Mouse (Mus musculus): Measurements from ENCODE around the gene Psmd5.
A peak's percentile ranks its signal among the peaks of the same experiment; 100 is the strongest.
"Not testable (repeated sequence)": the region's sequence is repeated elsewhere in the genome, so short reads cannot be mapped to it uniquely, and the experiment has no call there.

The Psmd5 gene

DNA sequence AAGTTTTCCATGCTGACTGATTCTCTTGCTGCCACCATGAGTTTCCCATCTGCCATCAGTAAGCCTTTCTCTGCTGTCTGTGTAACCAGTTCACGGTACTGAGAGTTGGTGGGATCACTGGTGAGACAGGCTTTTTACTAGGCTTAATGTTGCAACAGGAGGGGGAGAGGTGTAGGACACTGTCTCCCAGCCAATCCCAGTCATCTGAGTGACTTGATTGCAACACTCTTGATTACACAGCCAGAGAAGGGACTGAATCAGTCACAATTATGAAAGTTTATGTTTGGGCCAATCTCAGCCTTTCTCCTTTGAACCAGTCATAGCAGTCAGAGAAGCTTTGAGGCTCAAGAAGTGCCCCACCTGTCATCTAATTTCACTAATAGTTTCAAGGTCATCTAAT, 46.7 kb downstream of the Psmd5 start:
- peak in 1 of 2 experiments; percentile 85 for DNase-seq (ENCODE audit: inconsistent age in 2 of 2, low spot score in 1 of 2)

DNA sequence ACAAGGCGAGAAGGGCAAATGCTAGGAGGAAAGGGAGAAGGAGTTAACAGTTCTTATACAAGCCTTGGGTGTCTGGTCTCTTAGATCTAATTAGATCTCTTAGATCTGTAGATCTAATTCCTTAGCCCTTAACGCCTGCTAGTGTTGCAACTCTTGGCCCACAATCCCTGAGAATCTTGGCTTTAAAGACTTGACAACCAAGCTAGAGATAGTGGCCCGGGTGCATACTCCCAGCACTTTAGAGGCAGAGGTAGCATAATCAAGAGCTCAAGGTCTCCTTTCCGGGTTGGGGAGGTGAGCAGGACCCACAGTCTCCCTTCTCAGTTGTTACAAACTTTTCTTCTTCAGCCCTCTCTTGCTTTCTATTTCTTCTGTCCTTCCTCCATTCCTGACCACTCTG, 47.2 kb downstream of the Psmd5 start:
- DNase-seq (ENCODE audit: inconsistent age in 2 of 2, low spot score in 1 of 2): no peak

DNA sequence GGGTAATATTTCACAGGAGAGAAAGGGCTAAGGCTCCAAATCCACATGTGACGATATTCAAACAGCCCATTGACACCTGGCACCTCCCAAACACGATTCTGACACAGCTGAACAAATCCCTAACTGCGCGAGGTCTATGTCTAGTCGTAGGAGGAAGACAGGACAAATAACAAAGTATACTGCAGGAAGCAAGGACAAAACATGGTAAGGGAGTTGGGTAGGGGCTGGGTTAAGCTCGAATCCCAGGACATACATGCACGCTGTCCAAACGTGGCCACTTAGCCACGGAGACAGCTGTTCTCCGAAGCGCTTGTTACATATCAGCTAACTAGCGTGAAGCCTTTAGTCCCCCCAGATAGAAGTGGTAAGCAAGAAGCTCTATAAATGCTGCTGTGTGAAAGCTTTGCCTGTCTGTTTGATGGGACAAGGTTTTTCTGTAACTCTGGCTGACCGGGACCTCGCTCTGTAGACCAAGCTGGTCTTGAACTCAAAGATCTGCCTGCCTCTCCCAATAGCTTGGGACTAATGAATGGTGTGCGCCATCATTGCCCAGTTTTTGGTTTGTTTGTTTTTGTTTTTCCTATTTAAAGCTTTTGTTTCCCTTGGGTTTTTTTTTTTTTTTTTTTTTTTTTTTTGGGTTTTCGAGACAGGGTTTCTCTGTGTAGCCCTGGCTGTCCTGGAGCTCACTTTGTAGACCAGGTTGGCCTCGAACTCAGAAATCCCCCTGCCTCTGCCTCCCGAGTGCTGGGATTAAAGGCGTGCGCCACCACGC, 48.1 kb downstream of the Psmd5 start:
- no peak for DNase-seq (ENCODE audit: inconsistent age in 2 of 2, low spot score in 1 of 2)

DNA sequence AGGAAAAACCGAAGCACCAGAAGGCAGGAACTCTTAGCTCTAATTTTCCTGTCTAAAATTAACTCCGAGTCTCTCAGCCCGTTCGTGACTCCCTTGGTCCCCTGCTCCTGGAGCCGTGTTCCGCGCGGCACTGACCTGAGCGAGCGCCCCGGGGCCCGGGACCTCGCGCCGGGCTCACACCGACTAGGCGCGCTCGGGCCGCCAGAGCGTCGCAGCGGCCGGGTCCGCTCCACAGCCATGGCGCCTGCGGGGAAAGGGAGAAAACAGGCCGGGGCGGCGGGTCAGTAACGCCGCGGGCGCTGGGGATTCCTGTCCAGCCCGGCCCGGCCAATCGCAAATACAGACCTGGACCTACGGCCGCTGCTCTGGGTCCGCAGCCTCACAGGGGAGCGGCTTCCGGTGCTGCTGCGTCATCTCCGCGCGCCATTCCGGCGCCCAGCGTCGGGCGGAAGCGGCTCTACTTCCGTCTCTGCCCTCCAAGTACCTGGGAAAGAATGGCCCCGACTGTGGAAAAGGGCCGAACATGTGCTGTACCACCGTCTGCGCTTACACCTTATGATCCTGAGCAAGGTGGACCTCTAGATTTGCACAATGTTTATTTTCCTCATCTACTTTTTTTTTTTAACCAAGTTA, 48.8 kb downstream of the Psmd5 start, which contains the start of gene Fbxw2:
Fbxw2 (minus strand) TSS at position 485 of the 633 bp plus-strand sequence.
- peak; percentile 94 to 97 for DNase-seq (ENCODE audit: inconsistent age in 2 of 2, low spot score in 1 of 2)

DNA sequence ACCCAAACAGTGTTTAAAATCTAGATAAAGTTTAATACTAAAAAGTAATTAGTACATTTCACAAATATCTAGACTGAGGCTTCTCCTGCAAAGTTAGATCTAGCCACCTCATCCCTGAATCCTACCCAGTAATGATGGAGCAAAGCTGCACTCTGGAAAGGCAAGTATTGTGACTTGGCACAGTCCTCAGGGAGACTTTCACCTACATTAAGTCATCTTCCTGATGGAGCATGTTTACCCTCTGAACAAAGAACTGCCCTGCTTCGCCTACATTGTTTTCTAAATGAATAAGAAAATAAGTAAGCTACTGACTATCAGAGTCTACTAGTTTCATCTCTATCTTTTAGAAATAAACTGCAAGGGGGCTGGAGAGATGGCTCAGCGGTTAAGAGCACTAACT, 56.3 kb downstream of the Psmd5 start:
- no peak for DNase-seq (ENCODE audit: inconsistent age in 2 of 2, low spot score in 1 of 2)

DNA sequence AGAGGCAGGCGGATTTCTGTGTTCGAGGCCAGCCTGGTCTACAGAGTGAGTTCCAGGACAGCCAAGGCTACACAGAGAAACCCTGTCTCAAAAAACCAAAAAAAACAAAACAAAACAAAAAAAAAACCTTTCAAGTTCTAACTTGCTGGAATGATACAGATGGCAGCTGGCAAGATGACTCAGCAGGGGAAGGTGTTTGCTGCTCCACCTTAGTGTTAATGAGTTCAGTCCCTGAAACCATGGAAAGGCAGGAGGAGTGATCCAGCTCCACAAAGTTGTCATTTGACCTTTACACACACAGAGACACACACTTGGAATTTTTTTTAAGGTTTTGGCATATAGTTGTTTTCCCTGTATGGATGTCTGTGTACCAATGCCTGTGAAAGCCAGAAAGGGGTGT, 58.9 kb downstream of the Psmd5 start:
- not testable (repeated sequence) for DNase-seq (ENCODE audit: inconsistent age in 2 of 2, low spot score in 1 of 2)

DNA sequence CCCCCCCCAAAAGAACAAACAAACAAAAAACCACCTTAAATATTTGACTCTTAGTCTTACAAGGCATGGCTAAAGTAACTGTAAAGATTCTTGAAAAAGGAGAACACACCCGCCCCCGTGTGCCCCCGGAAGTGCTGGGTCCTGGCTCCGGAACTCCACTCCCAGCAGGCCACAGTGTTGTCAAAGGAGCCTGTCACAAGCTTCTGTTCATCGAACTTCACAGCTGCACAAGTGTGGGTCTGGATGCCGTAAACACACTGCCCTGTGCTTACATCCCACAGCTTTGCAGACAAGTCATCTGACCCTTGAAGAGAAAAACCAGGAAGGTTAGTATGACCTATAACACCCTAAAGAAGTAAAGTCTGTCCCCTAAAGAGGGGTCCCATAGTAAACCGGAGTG, 62.1 kb downstream of the Psmd5 start:
- DNase-seq (ENCODE audit: inconsistent age in 2 of 2, low spot score in 1 of 2): no peak

DNA sequence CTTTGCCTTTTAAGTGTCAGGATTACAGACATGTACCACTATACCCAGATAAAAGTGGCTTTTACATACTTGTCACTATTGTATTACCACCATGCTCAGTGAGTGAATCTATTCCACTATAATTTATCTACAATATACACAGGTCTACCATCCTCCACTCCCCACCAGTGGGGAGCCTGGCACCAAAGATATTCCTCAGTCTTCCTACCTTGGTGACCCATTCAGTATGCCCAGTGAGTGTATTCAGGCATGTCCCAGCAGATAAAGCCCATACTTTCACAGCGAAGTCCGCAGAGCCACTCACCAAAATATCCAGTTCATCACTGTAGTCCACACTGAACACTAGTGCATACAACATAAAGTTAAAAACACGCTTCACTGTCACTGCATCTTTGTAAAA, 64.0 kb downstream of the Psmd5 start:
- DNase-seq (ENCODE audit: inconsistent age in 2 of 2, low spot score in 1 of 2): no peak

DNA sequence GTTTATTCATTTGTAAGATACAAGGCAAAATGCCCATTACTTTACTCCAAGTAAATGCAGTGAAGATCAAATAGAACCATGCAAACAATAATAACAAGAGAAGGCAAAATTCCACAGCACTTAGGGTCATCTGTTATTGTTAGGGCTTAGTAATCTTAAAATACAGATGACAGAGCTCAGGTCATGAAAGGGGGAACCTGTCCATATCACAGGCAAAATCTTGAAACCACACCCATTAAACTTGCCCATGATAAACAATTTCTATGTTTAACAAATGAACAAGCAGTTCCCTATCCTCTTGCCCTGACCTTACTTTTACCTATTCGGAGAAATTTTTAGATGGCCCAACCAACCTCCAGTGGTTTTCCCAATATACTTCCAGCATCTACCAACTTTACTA, 65.2 kb downstream of the Psmd5 start:
- DNase-seq (ENCODE audit: inconsistent age in 2 of 2, low spot score in 1 of 2): no peak

DNA sequence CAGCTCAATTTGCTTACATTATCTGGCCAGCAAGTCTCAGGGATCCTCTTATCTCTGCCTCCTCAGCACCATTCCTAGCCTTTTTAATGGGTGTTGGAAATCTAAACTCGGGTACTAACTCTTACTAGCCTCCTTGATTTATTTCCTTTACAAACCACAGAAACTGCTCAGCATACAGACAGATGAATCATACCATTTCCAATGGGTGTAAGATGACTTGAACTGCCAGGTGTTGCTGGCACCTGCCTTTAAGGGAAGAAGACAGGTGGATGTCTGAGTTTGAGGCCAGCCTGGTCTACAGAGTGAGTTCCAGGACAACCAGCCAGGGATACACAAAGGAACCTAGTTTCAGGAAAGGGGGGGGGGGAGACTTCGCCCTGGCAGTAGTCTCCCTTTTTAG, 66.7 kb downstream of the Psmd5 start:
- DNase-seq (ENCODE audit: inconsistent age in 2 of 2, low spot score in 1 of 2): no peak

DNA sequence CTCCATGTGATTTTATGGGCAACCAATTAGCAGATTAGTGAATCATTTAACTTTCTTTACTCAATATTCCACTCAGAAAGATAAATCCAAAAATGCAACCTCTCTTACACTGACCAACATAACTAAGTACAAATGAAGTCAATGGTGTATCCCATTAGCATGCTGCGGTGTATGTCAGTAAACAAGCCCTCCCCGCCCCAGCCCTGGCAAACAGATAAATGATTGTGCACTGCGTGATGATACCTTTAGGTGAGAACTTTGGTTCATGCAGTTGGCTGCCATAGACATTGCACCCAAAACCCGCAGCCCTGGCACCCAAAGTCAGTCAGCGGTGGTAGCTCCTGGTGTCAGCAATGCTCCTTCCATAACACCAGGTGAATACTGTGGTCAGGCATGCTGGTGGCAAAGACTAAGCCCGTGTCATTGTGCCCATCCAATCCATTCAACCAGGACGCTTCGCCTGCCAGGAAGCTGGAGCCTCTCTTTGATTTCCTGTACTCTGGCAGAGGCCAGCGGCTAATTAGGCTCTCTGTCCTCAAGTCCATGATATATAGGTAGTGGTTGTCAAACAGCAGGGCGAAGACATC, 69.3 kb downstream of the Psmd5 start:
- no peak for DNase-seq (ENCODE audit: inconsistent age in 2 of 2, low spot score in 1 of 2)

DNA sequence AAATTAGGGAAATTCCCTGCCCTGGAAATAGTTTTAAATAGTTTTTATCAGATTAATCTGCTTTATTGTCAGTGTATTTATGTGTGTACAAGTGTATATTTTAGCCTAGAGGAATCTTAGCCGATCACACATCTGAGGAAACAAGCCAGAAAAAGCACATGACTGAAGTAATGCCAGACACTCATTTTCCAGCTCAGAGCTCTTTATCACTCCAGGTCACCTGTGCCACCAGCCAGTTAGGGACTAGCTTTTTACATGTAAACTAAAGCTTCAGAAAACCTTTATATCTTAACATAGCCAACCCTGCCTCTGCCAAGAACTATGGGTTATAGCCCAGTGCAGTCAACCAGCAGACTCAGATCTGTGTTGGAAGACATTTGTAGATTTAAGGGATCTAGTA, 70.0 kb downstream of the Psmd5 start:
- DNase-seq (ENCODE audit: inconsistent age in 2 of 2, low spot score in 1 of 2): no peak

DNA sequence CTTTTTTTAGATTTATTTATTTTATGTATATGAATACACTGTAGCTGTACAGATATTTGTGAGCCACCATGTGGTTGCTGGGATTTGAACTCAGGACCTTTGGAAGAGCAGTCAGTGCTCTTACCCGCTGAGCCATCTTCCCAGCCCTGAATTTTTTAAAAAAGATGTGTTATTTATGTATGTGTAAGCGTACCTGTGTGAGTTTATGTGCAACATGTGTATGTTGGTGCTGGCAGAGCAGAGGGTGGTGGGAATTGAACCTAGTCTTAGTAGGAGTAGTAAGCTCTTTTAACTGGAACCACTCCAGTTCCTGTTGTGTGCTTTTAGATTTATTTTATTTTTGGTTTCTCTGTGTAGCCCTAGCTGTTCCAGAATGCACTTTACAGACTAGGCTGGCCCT, 70.6 kb downstream of the Psmd5 start:
- DNase-seq (ENCODE audit: inconsistent age in 2 of 2, low spot score in 1 of 2): no peak

DNA sequence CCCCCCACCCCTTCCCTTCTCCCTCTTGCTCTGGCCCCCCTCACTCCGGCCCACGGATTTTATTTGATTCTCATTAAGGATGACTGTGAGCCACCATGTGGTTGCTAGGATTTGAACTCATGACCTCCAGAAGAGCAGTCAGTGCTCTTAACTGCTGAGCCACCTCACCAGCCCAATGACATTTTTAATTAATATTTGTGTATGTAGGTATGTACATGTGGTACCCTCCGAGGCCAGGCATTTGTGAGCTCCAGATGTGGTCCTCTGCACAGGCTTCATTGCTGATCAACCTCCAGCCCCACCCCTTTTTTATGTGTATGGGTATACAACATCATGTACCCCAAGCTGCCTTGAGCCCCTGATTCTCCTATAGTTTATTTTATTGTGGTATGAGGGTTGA, 71.0 kb downstream of the Psmd5 start:
- DNase-seq (ENCODE audit: inconsistent age in 2 of 2, low spot score in 1 of 2): peak in 1 of 2 experiments; percentile 44

DNA sequence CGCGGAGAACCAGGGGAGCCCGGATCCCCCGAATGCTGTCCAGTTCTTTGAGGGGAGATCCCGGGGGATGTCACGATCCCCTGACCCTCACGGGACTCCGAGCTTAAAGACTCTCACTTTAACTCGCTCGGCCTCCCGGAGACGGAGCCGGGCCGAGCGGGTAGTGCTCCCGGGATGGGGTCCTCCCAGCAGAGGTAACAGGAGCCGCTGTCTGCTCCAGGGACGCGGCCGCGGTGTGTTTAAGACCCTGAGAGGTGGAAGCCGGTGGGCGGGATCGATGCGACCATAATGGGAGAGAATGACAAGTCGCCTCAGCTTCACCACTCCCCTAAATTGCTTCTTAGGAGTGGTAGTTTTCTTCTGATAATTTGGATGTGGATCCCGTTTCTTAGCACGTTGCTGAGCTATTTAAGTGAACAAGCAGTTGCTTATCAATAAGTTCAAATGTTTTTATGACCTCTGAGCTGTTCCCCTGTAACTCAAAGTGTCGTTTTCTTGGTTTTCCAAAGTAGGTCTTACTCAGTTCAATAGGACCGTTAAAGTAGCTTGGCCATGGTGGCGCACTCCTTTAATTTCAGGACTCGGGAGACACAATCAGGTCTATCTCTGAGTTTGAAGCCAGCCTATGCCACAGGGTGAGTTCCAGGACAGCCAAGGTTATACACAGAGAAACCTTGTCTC, 72.1 kb downstream of the Psmd5 start:
- DNase-seq (ENCODE audit: inconsistent age in 2 of 2, low spot score in 1 of 2): peak; percentile 63 to 88

DNA sequence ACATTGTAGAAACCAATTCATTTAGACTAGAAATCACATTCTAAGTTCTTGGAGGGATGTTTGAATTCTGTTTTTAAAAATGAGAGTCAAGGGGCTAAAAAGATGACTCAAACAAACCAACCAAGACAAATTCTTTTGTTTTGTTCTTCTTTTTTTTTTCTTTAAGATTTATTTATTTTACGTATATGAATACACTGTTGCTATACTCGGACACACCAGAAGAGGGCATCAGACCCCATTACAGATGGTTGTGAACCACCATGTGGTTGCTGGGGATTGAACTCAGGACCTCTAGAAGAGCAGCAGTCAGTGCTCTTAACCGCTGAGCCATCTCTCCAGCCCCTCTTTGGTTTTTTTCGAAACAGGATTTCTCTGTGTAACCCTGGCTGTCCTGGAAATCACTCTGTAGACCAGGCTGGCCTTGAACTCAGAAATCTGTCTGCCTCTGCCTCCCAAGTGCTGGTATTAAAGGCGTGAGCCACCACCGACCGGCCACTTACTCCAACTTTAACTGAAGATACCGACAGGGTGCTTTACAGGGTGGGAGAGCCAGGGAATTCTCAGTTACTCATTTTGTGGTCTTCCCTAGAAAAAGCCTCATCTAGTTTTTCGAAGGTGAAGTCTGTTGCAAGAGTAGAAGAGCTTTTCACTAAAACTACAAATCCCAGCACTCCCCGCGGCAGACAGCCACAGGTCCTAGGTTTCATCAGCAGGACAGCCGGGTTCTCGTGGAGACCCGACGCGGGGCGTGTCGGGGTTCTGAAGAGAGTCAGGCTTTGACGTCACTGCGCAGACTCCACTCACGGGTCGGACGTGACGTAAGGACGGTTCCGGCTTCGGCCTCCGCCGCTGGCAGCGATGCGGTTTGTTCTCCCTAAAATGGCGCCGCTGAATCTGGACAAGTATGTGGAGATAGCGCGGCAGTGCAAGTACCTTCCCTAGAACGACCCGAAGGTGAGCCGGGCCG, 73.0 kb downstream of the Psmd5 start:
- DNase-seq (ENCODE audit: inconsistent age in 2 of 2, low spot score in 1 of 2): peak; percentile 97 to 99

DNA sequence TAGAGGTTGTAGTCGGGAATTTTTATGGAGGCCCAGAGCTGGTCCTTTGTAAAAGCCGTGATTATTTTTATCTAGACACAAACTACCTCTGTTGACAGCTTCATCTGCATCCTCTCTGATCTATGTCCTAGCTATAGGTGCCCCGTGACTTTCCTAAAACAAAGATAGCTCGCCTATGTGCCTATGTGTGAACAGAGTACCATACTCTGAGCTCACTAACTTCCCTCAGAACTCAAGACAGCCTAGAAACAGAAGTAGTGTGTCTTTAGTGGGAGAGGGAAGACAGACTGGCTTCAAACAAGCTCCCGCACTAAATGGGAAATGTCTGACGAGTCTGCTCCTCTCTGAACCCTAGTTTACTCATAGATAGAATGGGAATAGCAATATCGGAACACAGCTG, 74.4 kb downstream of the Psmd5 start:
- DNase-seq (ENCODE audit: inconsistent age in 2 of 2, low spot score in 1 of 2): peak in 1 of 2 experiments; percentile 47
